Mouse (Mus musculus): ENCODE data around the gene Gstt4.
"Not testable (repeated sequence)": the region's sequence is repeated elsewhere in the genome, so short reads cannot be mapped to it uniquely, and the experiment has no call there.

Gene Gstt4

DNA sequence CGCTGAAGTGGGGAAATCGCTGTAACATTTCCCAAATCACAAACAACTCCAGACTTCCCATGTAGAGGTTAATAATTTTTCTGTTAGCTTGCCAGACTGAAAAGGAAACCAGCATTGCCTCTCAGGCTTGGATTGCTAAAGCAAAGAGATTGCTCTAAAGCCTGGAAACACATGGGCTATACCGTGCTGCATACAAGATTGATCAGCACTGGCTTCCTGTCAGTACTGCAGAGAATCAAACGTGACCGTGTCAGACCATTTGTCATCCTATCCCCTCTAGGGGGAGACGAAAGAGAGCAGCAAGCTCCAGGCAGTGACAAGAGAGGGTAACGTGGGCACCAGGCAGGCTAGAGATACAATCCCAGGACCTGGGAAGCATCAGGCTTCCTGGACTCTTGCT is 31.6 kb downstream of the Gstt4 start:
- in situ Hi-C loops (cut with MboI, MseI): no loop called here

DNA sequence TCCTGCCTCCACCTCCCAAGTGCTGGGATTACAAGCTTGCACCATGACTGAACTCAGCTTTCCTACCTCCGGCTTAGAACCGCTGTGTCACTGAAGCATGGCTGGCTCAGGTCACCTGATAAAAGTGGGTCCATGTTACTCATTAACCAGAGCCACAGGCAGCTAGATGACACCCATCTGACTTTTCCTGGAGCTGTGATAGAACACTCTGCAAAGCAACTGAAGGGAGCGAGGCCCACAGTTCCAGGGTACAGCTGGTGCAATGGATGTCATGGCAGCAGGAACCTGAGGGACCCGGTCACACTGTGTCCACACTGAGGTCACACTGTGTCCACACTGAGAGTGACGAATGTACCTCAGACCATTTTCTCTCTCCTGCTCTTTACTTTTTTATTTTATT is 32.5 kb downstream of the Gstt4 start:
- in situ Hi-C loops (cut with MboI, MseI): no loop called here

DNA sequence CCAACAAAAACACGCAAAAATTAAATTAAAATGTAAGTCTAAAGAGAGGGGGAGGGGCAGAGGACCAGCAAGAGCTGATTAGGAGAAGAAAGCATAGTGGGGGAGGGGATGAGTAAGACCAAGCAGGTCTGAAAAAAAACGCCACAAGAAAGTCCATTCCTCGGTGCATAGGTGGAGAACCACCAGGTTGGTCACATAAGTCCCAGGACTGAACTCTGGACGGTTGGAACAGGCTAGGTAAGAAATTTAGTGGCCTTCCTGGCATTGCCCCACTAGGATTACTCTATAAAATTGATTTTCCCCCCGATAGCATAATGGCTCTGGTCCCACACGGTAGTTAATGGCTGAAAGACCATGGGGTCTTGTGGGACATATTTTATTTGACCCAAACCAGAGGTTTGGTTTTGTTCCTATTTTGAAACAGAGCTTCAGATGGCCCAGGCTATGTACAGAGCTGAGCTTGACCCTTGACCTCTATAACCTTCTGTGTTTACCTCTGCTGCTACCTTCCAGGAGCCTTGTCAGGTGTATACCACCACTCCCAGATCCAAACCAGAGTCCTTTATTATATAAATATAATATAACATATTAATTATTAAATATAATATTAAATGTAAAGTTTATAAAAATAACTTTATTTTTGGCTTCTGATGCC is 33.1 kb downstream of the Gstt4 start:
- in situ Hi-C loops (cut with MboI, MseI): no loop called here

DNA sequence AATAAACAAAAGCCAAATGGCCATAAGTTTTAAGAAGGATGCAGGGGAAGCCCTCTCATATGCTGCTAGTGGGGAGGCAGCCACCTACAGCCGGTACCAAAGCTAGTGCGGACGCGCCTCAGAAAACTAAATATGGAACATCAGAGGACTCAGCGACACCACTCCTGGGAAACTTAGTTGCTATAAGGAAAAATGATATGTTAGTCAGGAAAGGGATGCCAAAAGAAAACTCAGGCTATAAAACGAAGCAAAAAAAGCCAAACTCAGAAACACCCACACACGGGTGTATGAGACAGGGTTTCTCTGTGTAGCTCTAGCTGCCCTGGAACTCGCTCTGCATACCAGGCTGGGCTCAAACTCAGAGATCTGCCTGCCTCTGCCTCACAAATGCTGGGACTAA is 34.1 kb downstream of the Gstt4 start:
- in situ Hi-C loops (cut with MboI, MseI): no loop called here

DNA sequence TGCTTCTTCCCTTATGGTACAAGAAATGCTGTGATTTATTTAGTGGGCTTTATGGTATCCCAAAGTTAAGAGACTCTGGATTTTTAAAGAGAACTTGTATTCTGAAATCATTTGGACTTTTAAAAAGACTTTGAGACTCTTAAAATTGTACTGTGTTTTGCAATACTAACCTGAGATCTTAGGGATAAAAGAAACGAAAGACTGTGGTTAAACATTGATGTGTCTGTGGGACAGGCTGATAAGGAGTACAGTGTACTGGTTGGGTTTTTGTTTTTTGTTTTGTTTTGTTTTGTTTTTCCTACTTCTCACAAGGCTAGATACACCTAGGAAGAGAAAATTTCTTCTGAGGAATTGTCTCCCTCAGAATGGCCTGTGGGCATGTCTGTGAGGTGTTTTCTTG is 36.9 kb downstream of the Gstt4 start:
- in situ Hi-C loops (cut with MboI, MseI): no loop called here

DNA sequence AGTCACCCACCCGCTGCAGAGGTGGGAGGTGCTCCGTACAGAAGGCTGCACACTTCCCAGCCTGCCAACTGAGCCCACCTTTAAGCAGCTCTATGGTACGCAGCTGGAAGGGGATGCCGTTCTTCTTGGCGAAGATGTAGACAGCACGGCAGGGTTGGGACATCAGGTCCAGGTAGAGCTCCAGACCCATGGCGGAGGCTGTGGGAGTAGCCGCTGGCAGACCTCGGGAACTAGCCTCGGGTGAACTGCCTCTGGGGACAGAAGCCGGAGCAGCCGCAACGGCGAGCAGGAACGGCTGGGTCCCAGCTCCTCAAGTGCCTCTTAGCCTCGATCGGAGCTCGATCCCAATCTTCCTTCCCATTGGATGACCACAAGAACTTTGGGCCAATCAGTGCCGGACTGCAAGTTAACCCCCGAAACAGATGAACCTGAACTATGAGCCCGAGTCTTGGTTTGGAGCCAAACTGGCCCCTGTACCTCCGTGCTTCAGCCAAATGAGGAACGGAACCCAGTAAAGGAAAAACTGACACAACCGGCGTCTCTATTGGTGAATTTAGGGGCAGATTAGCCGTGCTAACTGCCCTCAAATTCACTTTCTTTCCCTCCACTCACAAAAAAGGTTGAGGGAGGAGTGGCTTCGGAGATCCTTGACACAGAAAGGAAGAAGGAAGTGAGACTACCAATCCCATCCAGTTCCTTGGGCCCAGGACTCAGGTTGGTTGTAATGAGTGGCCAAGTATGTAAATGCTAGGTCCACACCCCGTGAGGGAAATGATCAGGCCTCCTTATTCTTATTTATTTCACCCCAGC is 41.4 kb downstream of the Gstt4 start, which contains the start of the genes Gm20441 and Gstt3:
Gm20441 (minus strand) TSS at position 186 of the 810 bp plus-strand sequence.
Gstt3 (minus strand) TSS at position 646 of the 810 bp plus-strand sequence.
- in situ Hi-C loops (cut with MboI, MseI): loop anchor here (5.0 kb wide), 1 partner anchor 46 kb away; no protein-coding TSS in a partner anchor

DNA sequence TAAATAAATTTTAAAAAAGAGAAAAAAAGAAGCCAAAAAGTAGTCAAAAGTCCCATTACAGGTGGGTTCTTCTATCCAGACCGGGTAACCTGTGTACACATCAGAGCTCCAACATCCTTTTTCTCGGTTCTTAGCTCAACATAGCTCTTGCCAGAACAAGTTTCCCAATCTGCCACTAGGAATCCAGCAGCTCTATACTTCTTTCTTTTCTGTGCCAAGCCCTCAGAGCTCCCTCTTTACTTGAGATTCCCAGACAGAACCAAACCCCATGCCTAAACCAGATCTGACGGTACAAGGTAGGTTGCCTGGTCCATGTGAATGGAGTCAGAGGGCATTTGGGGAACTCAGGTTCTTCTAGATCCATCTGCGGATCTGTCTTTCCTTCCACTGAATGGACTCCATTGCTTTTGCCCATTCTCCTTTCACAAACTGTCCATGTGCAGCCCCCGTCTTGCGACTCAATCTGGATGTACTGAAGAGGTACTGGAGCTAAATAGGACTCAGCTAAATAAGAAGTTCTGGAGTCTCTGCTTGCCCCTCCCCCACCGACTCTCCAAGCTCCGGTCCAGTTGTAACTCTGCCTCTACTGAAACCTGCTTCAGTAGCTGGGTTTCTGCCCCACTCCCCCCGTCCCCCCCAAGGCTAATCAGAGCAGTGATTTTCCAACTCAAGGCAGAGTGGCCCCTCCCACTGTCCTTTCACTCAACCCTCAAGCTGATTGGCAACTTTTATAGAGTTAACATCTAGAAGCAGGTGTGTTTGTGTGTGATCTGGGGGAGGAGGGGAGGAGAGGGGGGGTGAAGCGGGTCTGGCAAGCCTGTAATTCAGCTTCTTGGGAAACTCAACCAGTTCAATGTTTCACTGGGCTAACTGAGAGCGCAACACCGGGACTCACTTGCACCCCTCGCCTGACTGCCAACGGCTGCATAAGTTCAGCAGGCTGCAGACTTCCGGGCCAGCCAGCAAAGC is 42.9 kb downstream of the Gstt4 start:
- in situ Hi-C loops (cut with MboI, MseI): loop anchor here (5.0 kb wide), 1 partner anchor 48 kb away; no protein-coding TSS in a partner anchor

DNA sequence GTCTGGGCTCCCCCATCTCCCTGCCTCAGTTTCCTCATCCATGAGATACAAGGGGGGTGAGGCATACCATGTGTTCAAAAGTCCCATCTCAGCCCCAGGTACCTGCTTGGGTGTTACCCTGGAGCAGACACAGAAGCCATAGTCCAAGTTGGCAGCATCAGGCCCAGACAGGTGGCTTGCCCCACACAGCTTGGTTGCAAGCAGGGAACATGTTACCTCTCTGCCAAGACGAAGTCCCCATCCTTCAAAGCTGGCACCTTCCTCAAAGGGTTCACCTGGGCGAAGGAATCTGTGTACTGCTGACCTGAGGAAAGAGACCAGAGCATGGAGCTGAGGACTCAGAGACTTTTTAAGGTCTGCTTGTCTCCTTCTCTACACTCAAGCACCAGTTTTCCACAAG is 44.5 kb downstream of the Gstt4 start:
- in situ Hi-C loops (cut with MboI, MseI): no loop called here

DNA sequence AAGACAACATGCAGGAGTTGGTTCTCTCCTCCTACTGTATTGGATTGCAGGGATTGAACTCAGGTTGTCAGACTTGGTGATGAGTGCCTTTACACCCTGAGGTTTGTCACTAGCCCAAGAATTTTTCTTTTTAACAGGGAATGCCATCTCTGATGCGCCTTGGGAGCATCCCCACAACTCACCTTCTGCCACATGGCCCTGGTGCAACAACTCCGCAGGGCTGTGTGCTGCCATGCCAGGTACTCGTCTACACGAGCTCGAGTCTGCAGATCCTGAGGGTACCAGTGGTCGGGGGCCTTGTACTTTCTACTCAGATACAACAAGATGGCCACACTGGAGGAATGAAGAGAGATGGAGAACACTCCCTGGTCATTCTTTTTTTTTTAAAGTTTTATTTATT is 45.8 kb downstream of the Gstt4 start:
- in situ Hi-C loops (cut with MboI, MseI): no loop called here

DNA sequence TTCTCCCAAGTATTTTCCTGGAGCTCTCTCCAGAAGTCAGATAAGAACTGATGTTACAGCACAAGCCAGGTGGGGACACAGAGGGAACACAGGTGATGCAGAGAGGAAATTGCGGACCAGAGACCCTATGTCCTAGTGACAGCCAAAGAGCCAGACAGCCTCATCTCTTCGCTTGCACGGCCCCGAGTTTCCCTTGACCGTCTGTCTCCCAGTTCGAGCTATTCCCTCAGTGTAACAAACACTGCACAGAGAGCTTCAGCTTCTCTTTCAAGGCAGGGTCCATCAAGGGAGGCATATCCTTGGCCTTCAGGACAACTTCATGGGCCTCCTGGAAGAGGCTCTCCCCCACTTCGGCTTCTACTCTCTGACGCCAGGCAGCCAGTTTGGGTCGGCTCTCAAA is 47.8 kb downstream of the Gstt4 start:
- in situ Hi-C loops (cut with MboI, MseI): no loop called here

DNA sequence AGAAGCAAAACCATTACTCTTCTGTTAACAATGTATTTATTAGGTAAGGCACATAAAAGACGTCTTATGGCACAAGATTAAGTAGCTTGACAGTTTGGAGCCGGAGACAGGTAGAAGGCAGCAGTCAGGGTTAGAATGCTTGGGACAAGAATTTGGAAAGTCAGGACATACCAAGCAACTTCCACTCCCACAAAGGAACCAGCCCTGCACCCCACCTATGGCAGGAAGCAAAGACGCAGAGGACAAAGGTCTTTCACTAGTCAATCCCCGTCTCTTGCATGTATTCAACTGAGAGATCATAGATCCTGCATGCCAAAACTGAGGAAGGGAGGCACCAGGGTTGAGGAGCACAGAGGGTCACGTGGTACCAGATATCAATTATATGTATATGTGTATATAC is 48.2 kb downstream of the Gstt4 start:
- in situ Hi-C loops (cut with MboI, MseI): no loop called here

DNA sequence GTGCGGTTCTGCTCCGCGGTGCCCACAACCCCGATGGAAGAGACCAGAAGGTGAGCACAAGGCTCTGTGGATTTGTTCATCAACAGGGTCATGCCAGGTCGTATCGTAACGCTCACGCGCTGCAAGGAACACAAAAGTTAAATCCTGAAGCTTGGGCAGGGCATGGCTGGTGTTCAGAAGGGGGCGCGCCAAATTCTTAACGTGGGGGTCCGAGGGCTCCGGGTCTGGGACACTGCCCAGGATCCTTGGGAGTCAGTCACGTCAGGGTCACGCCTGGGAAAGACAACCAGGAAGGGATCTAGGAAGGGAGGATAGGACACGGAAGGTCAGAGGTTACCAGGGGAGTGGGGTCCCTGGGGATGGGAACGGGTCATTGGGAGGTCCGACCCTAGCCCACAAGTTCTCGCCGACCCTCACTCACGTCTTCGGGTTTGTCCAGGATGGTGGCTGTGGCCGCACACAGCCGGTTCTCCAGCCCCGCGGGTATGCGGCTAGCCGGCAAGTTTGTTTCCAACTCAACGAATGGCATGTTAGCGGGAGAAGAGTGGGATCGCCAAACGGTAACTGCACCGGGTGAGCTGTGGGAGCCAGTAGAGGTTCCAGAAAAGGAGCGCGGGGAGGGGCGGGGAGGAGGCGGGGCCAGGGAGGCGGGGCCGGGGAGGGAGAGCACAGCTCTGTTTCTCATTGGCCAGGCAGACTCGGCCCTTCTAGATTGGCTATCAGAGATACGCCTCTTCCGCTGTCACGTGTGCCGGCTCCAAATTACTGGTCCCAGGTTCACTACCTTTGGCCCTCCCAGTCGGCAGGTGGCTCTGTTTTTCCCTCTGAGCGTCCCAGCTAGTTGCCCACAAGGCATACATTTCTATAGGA is 49.3 kb downstream of the Gstt4 start, which contains the start of gene Ddt:
Ddt (minus strand) TSS at position 620 of the 870 bp plus-strand sequence.
- in situ Hi-C loops (cut with MboI, MseI): no loop called here

DNA sequence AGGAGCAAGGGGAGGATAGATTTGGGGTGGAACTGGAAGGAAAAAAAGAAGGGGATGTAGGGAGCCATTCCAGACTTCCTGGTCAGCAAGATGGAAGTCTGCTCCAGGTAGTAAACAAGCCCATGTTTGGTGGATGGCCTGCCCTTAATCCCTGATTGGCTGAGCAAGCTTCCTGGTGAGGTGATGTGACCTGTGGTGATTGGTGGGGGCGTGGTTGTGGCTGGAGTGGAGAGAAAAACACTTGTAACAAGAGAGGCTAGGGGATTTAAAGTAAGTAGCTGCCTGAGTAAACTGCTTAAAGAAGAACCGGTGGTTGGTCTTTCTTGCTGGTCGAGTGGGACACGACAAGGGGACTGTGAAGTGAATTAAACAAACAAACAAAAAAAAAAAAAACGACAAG is 54.6 kb downstream of the Gstt4 start:
- in situ Hi-C loops (cut with MboI, MseI): not testable (repeated sequence)

DNA sequence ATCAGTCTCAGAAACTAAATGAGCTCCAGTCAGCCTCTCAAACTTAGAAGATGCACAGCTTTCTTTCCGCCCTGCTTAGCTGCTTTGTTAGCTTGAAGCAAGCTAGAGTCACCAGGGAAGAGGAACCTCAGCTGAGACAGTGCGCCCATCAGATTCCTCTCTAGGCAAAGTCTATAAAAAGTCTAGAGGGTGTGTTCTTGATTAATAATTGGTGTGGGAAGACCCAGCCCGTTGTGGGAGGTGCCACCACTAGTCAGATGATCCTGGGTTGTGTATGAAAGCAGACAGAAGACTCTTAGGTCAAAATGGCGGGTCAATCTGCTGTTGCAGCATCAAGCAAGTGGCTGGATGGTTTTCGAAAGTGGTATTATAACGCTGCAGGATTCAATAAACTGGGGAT is 55.5 kb downstream of the Gstt4 start:
- in situ Hi-C loops (cut with MboI, MseI): no loop called here

Measured in T-helper 2 cell (primary cell).